Mouse (Mus musculus): ENCODE results near the gene 4930558K02Rik. TPM values are rescaled to one million over a fixed set of nuclear protein-coding genes. Genes with fewer than 3 reads are reported as not detected.

The 4930558K02Rik gene
- total RNA-seq (2021) = not detected

GRCm38 (mm10) chr1:161979536-161979935 is at the start of gene 4930558K02Rik:
Gene 4930558K02Rik, minus strand, starts transcription at chr1:161979636.
- no peak for DNase-seq

- DNase-seq = no peak
Observed at GRCm38 (mm10) chr1:162023681-162024270, 44.3 kb upstream of the 4930558K02Rik start.

GRCm38 (mm10) chr1:162020766-162021165 is 41.3 kb upstream of the 4930558K02Rik start:
- no peak for DNase-seq

- no peak for DNase-seq
Observed at GRCm38 (mm10) chr1:162020303-162020731, 40.9 kb upstream of the 4930558K02Rik start.

- DNase-seq = no peak
Observed at GRCm38 (mm10) chr1:162018601-162018977, 39.2 kb upstream of the 4930558K02Rik start.

GRCm38 (mm10) chr1:162017975-162018600 is 38.7 kb upstream of the 4930558K02Rik start:
- no peak for DNase-seq

GRCm38 (mm10) chr1:162016982-162017381 is 37.5 kb upstream of the 4930558K02Rik start:
- no peak for DNase-seq

GRCm38 (mm10) chr1:162015247-162015862 is 35.9 kb upstream of the 4930558K02Rik start:
- DNase-seq = no peak

- no peak for DNase-seq
Observed at GRCm38 (mm10) chr1:162013561-162013960, 34.1 kb upstream of the 4930558K02Rik start.

GRCm38 (mm10) chr1:162011523-162012245 is 32.2 kb upstream of the 4930558K02Rik start:
- DNase-seq = no peak

- no peak for DNase-seq
Observed at GRCm38 (mm10) chr1:162009086-162009485, 29.6 kb upstream of the 4930558K02Rik start.

GRCm38 (mm10) chr1:162008631-162009067 is 29.2 kb upstream of the 4930558K02Rik start:
- DNase-seq = no peak

- no peak for DNase-seq
Observed at GRCm38 (mm10) chr1:162008208-162008607, 28.8 kb upstream of the 4930558K02Rik start.

GRCm38 (mm10) chr1:162006109-162006508 is 26.7 kb upstream of the 4930558K02Rik start:
- no peak for DNase-seq

GRCm38 (mm10) chr1:162004821-162005770 is 25.7 kb upstream of the 4930558K02Rik start:
- DNase-seq = peak; percentile 64

- no peak for DNase-seq
Observed at GRCm38 (mm10) chr1:162004518-162004780, 25.0 kb upstream of the 4930558K02Rik start.

GRCm38 (mm10) chr1:162003729-162004517 is 24.5 kb upstream of the 4930558K02Rik start:
- DNase-seq = peak; percentile 40

- no peak for DNase-seq
Observed at GRCm38 (mm10) chr1:162001328-162001727, 21.9 kb upstream of the 4930558K02Rik start.

- DNase-seq = peak; percentile 61
Observed at GRCm38 (mm10) chr1:161999882-162000371, 20.5 kb upstream of the 4930558K02Rik start.

GRCm38 (mm10) chr1:161999338-161999737 is 19.9 kb upstream of the 4930558K02Rik start:
- no peak for DNase-seq

GRCm38 (mm10) chr1:161998781-161999180 is 19.3 kb upstream of the 4930558K02Rik start:
- no peak for DNase-seq
